Mouse (Mus musculus) liver, postnatal 0 days (tissue): ENCODE results near the gene Acot6.

Experiments
- CTCF ChIP-seq: sonication (generic); IDR thresholded peaks from 2 replicates; pipeline ENCODE4 v1.5.1; 2016; ENCODE audit warnings: antibody characterized with exemption, low read depth
- EP300 ChIP-seq: IDR thresholded peaks from 2 replicates; pipeline ENCODE4 v1.6.1; 2016; ENCODE audit warnings: antibody characterized with exemption, low read depth, mild to moderate bottlenecking

DNA sequence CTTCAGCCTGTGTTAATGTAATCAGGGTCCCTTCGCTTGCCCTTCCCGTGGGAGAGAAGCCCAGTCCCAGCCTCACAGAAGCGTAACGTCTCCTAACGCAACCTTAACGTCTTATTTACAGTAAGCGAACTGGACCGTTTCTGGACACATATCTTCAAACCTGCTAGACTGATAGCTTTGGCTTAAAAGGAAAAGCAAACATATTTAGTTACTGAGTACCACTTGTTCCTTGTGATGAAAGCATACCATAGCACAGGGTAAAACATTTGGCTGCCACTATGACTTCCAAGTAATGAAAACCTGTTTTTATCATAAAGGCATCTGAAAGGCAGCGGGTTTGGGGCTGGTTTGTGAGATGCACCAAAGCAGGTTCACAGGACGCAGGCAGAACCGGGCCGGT lies 25.4 kb downstream of the Acot6 start:
- TF ChIP-seq CTCF = no peak
- TF ChIP-seq EP300 = no peak
